Mouse (Mus musculus) neural tube, postnatal 0 days (tissue): ENCODE data around the gene Pappa. TPM values are rescaled to one million over a fixed set of nuclear protein-coding genes. Genes with fewer than 3 reads are reported as not detected.

Source experiments
- polyA plus RNA-seq: library from polyadenylated mRNA; unstranded; fragments of >200 nt; fragmentation: Nextera tagmentation; extraction: Ambion mirVana; gene quantifications from 2 replicates; pipeline ENCODE4 v1.2.1, GENCODE M21; 2015

The Pappa gene
- polyA plus RNA-seq = 1.5 and 2.0 TPM in 2 replicates

DNA sequence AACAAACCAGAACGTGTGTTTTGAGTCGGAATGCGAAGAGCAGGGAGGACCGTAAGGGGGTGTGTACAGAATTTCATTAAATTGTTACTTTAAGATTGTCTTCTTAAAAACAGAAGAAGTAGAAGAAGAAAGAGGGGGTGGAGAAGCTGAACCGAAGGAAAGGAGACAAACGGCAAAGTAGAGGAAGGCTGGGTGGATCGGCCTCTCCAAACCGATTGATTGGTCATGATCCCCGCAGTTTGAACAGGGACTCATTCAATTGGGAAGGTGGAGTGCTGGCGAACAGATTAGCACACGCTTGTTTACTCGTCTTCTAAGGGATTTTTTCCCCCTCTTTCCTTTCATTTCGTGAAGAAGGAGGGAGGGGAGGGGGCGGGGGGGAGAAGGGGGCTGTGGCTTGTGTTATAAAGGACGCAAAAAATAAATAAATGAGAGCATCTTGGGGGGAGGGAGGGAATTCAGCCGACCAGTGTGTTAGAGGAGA is at the start of gene Pappa:
Gene Pappa (plus strand): TSS at position 434 of the 484 bp plus-strand sequence.

